Mouse (Mus musculus) heart, postnatal 0 days (tissue): ENCODE measurements at regions not wholly inside any gene's neighbourhood (a gene's known extent, or its start where the extent isn't known, plus 50 kb on each side); places are given as distances from the start of the nearest gene placed in this dataset.

ENCODE experiments used
- CTCF ChIP-seq: IDR thresholded peaks from 2 replicates; pipeline ENCODE4 v1.5.1; 2016; ENCODE audit warnings: antibody characterized with exemption, control low read depth, low read depth
- EP300 ChIP-seq: IDR thresholded peaks from 2 replicates; pipeline ENCODE4 v1.6.1; 2016; ENCODE audit warnings: antibody characterized with exemption, low read depth

- TF ChIP-seq CTCF (no peak), EP300 (no peak)
Observed at GRCm38 (mm10) chr11:55939983-55940382, 100.8 kb downstream of the Nmur2 start.
